Mouse (Mus musculus): ENCODE results near the gene Hyal1.

DNA sequence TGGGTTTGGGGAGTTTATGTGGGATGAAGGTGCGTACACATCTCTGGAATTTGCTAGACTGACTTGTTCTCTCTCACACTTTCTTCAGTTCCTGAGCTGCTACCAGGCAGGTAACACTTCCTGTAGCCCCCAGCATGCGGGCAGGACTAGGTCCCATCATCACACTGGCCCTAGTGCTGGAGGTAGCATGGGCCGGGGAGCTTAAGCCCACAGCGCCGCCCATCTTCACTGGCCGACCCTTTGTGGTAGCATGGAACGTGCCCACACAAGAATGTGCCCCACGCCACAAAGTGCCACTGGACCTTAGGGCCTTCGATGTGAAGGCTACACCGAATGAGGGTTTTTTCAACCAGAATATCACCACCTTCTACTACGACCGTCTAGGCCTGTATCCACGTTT, 6.7 kb upstream of the Hyal1 start:
- TF ChIP-seq POLR2A (IDR thresholded peaks at IDR 0.05; ENCODE audit: low read depth, low read length), result no peak
- TF ChIP-seq CTCF (IDR thresholded peaks at IDR 0.05; ENCODE audit: extremely low read depth, insufficient read depth, insufficient read length, insufficient replicate concordance), result no peak

Measured in spleen, adult 2 months (tissue).